Mouse (Mus musculus): ENCODE measurements around the gene Sacm1l. TPM values are rescaled to one million over a fixed set of nuclear protein-coding genes. Genes with fewer than 3 reads are reported as not detected.

Gene Sacm1l
- polyA plus RNA-seq, 1 experiment from 2014 or later: 56.3 TPM

- Histone ChIP-seq H3K27me3 (ENCODE audit: control insufficient read depth, insufficient read depth, low read length) (no peaks in the 10 kb centered on the region), H3K27ac (ENCODE audit: low read depth, low read length) (no peak within 1 kb of the TSS), H3K4me3 (ENCODE audit: low read length) (no peak within 1 kb of the TSS), H3K4me1 (ENCODE audit: control insufficient read depth, insufficient read depth, low read length) (no peaks in the 10 kb centered on the region), H3K36me3 (ENCODE audit: control insufficient read depth, insufficient read depth, low read length) (no peaks in the 10 kb centered on the region), H3K9me3 (ENCODE audit: control insufficient read depth, low read length) (no peaks in the 10 kb centered on the region), H3K4me2 (replicated peaks; ENCODE audit: low read depth, low read length) (no peak within 1 kb of the TSS), H3K9ac (ENCODE audit: low read depth, low read length) (no peak within 1 kb of the TSS)
- ATAC-seq (ENCODE audit: low FRiP score, low TSS enrichment): no peak
- 86% methylated on average over 6 of the region's 6 CpGs for WGBS
These were observed 102.7 kb downstream of the Sacm1l start, which contains the start of gene Slc6a20b for GRCm38 (mm10) chr9:123632281-123632680. Slc6a20b (minus strand) TSS chr9:123632565.

- 83% methylated on average over 3 of the region's 3 CpGs for WGBS
- no peaks in the 10 kb centered on the region for H3K4me1 ChIP-seq (ENCODE audit: control insufficient read depth, insufficient read depth, low read length)
- no peaks in the 10 kb centered on the region for H3K27me3 ChIP-seq (ENCODE audit: control insufficient read depth, insufficient read depth, low read length)
- H3K9me3 ChIP-seq (ENCODE audit: control insufficient read depth, low read length): no peaks in the 10 kb centered on the region
- ATAC-seq (ENCODE audit: low FRiP score, low TSS enrichment): no peak
- H3K36me3 ChIP-seq (ENCODE audit: control insufficient read depth, insufficient read depth, low read length): no peaks in the 10 kb centered on the region
- H3K9ac ChIP-seq (ENCODE audit: low read depth, low read length): no peak overlapping the region
- H3K4me3 ChIP-seq (ENCODE audit: low read length): no peak overlapping the region
- no peak overlapping the region for H3K4me2 ChIP-seq (replicated peaks; ENCODE audit: low read depth, low read length)
- no peak overlapping the region for H3K27ac ChIP-seq (ENCODE audit: low read depth, low read length)
These were observed 103.4 kb downstream of the Sacm1l start for GRCm38 (mm10) chr9:123632993-123633392.

GRCm38 (mm10) chr9:123636771-123637170 lies 107.2 kb downstream of the Sacm1l start:
- 73% methylated on average over 5 of the region's 5 CpGs for WGBS

GRCm38 (mm10) chr9:123638231-123638630 lies 108.7 kb downstream of the Sacm1l start:
- no peak overlapping the region for H3K9ac ChIP-seq (ENCODE audit: low read depth, low read length)
- no peak overlapping the region for H3K4me3 ChIP-seq (ENCODE audit: low read length)
- no peaks in the 10 kb centered on the region for H3K36me3 ChIP-seq (ENCODE audit: control insufficient read depth, insufficient read depth, low read length)
- no peak for ATAC-seq (ENCODE audit: low FRiP score, low TSS enrichment)
- no peak overlapping the region for H3K27ac ChIP-seq (ENCODE audit: low read depth, low read length)
- H3K4me2 ChIP-seq (replicated peaks; ENCODE audit: low read depth, low read length): no peak overlapping the region
- H3K9me3 ChIP-seq (ENCODE audit: control insufficient read depth, low read length): no peaks in the 10 kb centered on the region
- no peaks in the 10 kb centered on the region for H3K27me3 ChIP-seq (ENCODE audit: control insufficient read depth, insufficient read depth, low read length)
- H3K4me1 ChIP-seq (ENCODE audit: control insufficient read depth, insufficient read depth, low read length): no peaks in the 10 kb centered on the region

More at GRCm38 (mm10) chr9:123636771-123637170, 107.2 kb downstream of the Sacm1l start:
- H3K9ac ChIP-seq (ENCODE audit: low read depth, low read length): no peak overlapping the region
- H3K27me3 ChIP-seq (ENCODE audit: control insufficient read depth, insufficient read depth, low read length): no peaks in the 10 kb centered on the region
- no peaks in the 10 kb centered on the region for H3K36me3 ChIP-seq (ENCODE audit: control insufficient read depth, insufficient read depth, low read length)
- no peak overlapping the region for H3K4me3 ChIP-seq (ENCODE audit: low read length)
- H3K27ac ChIP-seq (ENCODE audit: low read depth, low read length): no peak overlapping the region
- H3K9me3 ChIP-seq (ENCODE audit: control insufficient read depth, low read length): no peaks in the 10 kb centered on the region
- H3K4me1 ChIP-seq (ENCODE audit: control insufficient read depth, insufficient read depth, low read length): no peaks in the 10 kb centered on the region
- H3K4me2 ChIP-seq (replicated peaks; ENCODE audit: low read depth, low read length): no peak overlapping the region
- ATAC-seq (ENCODE audit: low FRiP score, low TSS enrichment): no peak

- Histone ChIP-seq H3K4me2 (replicated peaks; ENCODE audit: low read depth, low read length) (no peak overlapping the region), H3K4me1 (ENCODE audit: control insufficient read depth, insufficient read depth, low read length) (no peaks in the 10 kb centered on the region), H3K27me3 (ENCODE audit: control insufficient read depth, insufficient read depth, low read length) (no peaks in the 10 kb centered on the region), H3K36me3 (ENCODE audit: control insufficient read depth, insufficient read depth, low read length) (no peaks in the 10 kb centered on the region), H3K9ac (ENCODE audit: low read depth, low read length) (no peak overlapping the region), H3K4me3 (ENCODE audit: low read length) (no peak overlapping the region), H3K9me3 (ENCODE audit: control insufficient read depth, low read length) (no peaks in the 10 kb centered on the region), H3K27ac (ENCODE audit: low read depth, low read length) (no peak overlapping the region)
- WGBS: 76% methylated on average over 1 of the region's 1 CpGs
- ATAC-seq (ENCODE audit: low FRiP score, low TSS enrichment): peak; percentile 85; the same call in 1 of the 2 replicates
These were observed 109.1 kb downstream of the Sacm1l start for GRCm38 (mm10) chr9:123638668-123639089.

GRCm38 (mm10) chr9:123640106-123640505 lies 110.5 kb downstream of the Sacm1l start:
- no peaks in the 10 kb centered on the region for H3K36me3 ChIP-seq (ENCODE audit: control insufficient read depth, insufficient read depth, low read length)
- no peaks in the 10 kb centered on the region for H3K4me1 ChIP-seq (ENCODE audit: control insufficient read depth, insufficient read depth, low read length)
- no peak overlapping the region for H3K4me2 ChIP-seq (replicated peaks; ENCODE audit: low read depth, low read length)
- H3K27ac ChIP-seq (ENCODE audit: low read depth, low read length): no peak overlapping the region
- no peak overlapping the region for H3K4me3 ChIP-seq (ENCODE audit: low read length)
- no peaks in the 10 kb centered on the region for H3K9me3 ChIP-seq (ENCODE audit: control insufficient read depth, low read length)
- no peak for ATAC-seq (ENCODE audit: low FRiP score, low TSS enrichment)
- WGBS: 77% methylated on average over 1 of the region's 1 CpGs
- H3K9ac ChIP-seq (ENCODE audit: low read depth, low read length): no peak overlapping the region
- no peaks in the 10 kb centered on the region for H3K27me3 ChIP-seq (ENCODE audit: control insufficient read depth, insufficient read depth, low read length)

Other genes starting within 250 kb of the Sacm1l start
- gene Lars2, start 162.8 kb upstream of the Sacm1l start, polyA plus RNA-seq (2014; fragmentation: Nextera tagmentation; extraction: Ambion mirVana): 1,448 and 1,757 TPM in 2 replicates
- gene Limd1, start 51.1 kb upstream of the Sacm1l start, polyA plus RNA-seq (2014; fragmentation: Nextera tagmentation; extraction: Ambion mirVana): 36.7 and 55.9 TPM in 2 replicates
- 0.32 and 0.41 TPM in 2 replicates for gene Slc6a20b, start 102.8 kb downstream of the Sacm1l start, polyA plus RNA-seq (2014; fragmentation: Nextera tagmentation; extraction: Ambion mirVana)
- 0.18 and 0.23 TPM in 2 replicates for gene Ccr9, start 148.7 kb downstream of the Sacm1l start, polyA plus RNA-seq (2014; fragmentation: Nextera tagmentation; extraction: Ambion mirVana)
- gene Slc6a20a, start 149.1 kb downstream of the Sacm1l start, polyA plus RNA-seq (2014; fragmentation: Nextera tagmentation; extraction: Ambion mirVana): 0.10 and 0.88 TPM in 2 replicates
- gene Lztfl1, start 187.9 kb downstream of the Sacm1l start, polyA plus RNA-seq (2014; fragmentation: Nextera tagmentation; extraction: Ambion mirVana): 62.0 and 66.9 TPM in 2 replicates

All from kidney, embryonic 14.5 days (tissue).